Mouse (Mus musculus): ENCODE measurements at regions not wholly inside any gene's neighbourhood (a gene's known extent, or its start where the extent isn't known, plus 50 kb on each side); places are given as distances from the start of the nearest gene placed in this dataset.

DNA sequence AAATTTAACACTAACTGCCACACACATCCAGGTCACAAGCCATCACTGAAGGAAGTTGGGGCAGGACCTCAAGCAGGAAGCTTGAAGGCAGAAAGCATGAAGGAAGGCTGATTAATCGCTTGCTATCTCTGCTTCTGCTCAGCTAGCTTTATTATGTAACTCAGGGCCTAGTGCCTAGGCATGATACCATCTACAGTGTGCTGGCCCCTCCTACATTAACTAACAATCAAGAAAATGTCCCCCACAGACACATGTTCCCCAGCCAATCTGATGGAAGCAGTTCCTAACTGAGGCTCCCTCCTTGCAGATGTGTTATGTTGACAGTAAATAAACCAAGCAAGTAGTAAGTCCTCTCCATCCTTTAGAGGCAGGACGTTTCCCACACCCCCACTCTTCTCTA is 186.6 kb downstream of the Pfkfb3 start:
- Histone ChIP-seq H3K9me3 (ENCODE audit: control insufficient read depth, low read length) (no peaks in the 10 kb centered on the region), H3K27me3 (ENCODE audit: control insufficient read depth, insufficient read depth, low read length) (no peaks in the 10 kb centered on the region), H3K9ac (ENCODE audit: low read length) (no peak overlapping the region), H3K4me1 (replicated peaks; ENCODE audit: control insufficient read depth, insufficient read depth) (no peaks in the 10 kb centered on the region), H3K4me3 (ENCODE audit: low read depth, low read length) (no peak overlapping the region), H3K36me3 (ENCODE audit: control insufficient read depth, insufficient read depth, low read length) (no peaks in the 10 kb centered on the region), H3K4me2 (replicated peaks; ENCODE audit: low read depth) (no peak overlapping the region), H3K27ac (replicated peaks) (no peak overlapping the region)
- DNase-seq (ENCODE audit: low spot score) (no peak), ATAC-seq (ENCODE audit: low FRiP score, low TSS enrichment) (no peak)
- TF ChIP-seq CTCF (IDR thresholded peaks at IDR 0.05; ENCODE audit: low read depth) (no peak), EP300 (optimal IDR thresholded peaks at IDR 0.05) (no peak)
- WGBS, result 64% methylated on average over 2 of the region's 2 CpGs

DNA sequence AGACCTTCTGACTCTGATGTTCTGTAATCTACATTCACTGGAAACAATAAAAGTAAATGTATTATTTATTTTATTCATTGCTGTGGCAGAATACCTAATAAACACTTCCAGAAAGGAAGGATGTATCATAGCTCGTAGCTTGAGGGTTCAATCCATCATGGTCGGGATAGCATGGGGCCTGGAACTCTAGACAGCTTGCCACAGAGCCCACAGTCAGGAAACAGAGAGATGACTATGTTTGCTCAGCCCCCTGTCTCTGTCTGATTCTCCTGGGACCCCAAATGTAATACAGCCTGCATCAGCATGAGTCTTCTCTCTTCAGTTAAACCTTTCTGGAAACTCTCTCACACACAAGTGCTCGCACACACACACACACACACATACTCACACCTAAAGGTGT is 188.1 kb downstream of the Pfkfb3 start:
- H3K9me3 ChIP-seq (ENCODE audit: control insufficient read depth, low read length), result no peaks in the 10 kb centered on the region
- no peak for DNase-seq (ENCODE audit: low spot score)
- H3K4me2 ChIP-seq (replicated peaks; ENCODE audit: low read depth), result no peak overlapping the region
- no peaks in the 10 kb centered on the region for H3K36me3 ChIP-seq (ENCODE audit: control insufficient read depth, insufficient read depth, low read length)
- H3K9ac ChIP-seq (ENCODE audit: low read length), result no peak overlapping the region
- H3K4me1 ChIP-seq (replicated peaks; ENCODE audit: control insufficient read depth, insufficient read depth), result no peaks in the 10 kb centered on the region
- H3K27ac ChIP-seq (replicated peaks), result no peak overlapping the region
- 68% methylated on average over 3 of the region's 3 CpGs for WGBS
- no peak overlapping the region for H3K4me3 ChIP-seq (ENCODE audit: low read depth, low read length)
- no peaks in the 10 kb centered on the region for H3K27me3 ChIP-seq (ENCODE audit: control insufficient read depth, insufficient read depth, low read length)
- TF ChIP-seq CTCF (IDR thresholded peaks at IDR 0.05; ENCODE audit: low read depth), result no peak
- TF ChIP-seq EP300 (optimal IDR thresholded peaks at IDR 0.05), result no peak
- no peak for ATAC-seq (ENCODE audit: low FRiP score, low TSS enrichment)

DNA sequence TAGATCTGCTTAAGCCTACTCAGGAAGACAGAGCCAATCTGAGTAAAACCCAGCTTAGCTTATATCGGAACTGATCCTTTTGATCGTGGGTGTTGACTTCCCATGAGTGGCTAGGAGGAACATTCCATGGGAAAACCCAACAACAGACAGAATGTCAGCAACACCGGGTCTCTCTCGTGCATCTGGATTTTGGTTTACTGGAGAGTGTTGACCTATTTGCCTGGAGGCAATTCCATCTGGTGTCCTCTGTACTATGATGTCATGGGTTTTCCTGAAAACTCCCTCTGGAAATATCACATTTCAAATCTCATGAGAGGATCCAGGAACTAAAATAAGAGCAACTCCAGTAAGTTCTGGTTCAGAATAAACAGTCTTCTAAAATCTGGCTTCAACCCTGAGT is 188.5 kb downstream of the Pfkfb3 start:
- WGBS, result 46% methylated on average over 4 of the region's 4 CpGs
- no peak for ATAC-seq (ENCODE audit: low FRiP score, low TSS enrichment)
- no peak overlapping the region for H3K4me3 ChIP-seq (ENCODE audit: low read depth, low read length)
- H3K27me3 ChIP-seq (ENCODE audit: control insufficient read depth, insufficient read depth, low read length), result no peaks in the 10 kb centered on the region
- no peaks in the 10 kb centered on the region for H3K36me3 ChIP-seq (ENCODE audit: control insufficient read depth, insufficient read depth, low read length)
- TF ChIP-seq EP300 (optimal IDR thresholded peaks at IDR 0.05) (no peak), CTCF (IDR thresholded peaks at IDR 0.05; ENCODE audit: low read depth) (no peak)
- DNase-seq (ENCODE audit: low spot score), result no peak
- H3K4me1 ChIP-seq (replicated peaks; ENCODE audit: control insufficient read depth, insufficient read depth), result no peaks in the 10 kb centered on the region
- H3K9me3 ChIP-seq (ENCODE audit: control insufficient read depth, low read length), result no peaks in the 10 kb centered on the region
- no peak overlapping the region for H3K27ac ChIP-seq (replicated peaks)
- H3K4me2 ChIP-seq (replicated peaks; ENCODE audit: low read depth), result no peak overlapping the region
- H3K9ac ChIP-seq (ENCODE audit: low read length), result no peak overlapping the region

DNA sequence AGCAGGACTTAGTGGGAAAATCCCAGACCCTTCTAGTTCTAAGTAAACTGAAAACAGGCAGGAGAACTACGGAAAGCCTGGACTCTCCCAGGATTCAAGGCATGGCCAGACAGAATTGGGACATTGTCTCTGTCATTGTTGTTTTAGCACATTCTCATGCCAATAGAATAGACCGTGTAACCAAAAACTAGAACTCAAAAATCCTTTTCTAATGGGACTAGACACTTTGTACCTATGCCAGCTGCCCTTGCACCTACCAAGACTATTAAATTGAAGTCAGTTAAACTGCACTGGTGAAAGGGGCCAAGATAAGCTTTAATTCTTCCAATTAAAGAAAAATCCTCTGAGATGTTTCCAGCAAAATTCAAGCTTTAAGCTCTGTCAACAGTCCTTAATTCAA is 189.8 kb downstream of the Pfkfb3 start:
- no peak overlapping the region for H3K4me3 ChIP-seq (ENCODE audit: low read depth, low read length)
- H3K4me1 ChIP-seq (replicated peaks; ENCODE audit: control insufficient read depth, insufficient read depth), result no peaks in the 10 kb centered on the region
- DNase-seq (ENCODE audit: low spot score), result no peak
- no peak overlapping the region for H3K27ac ChIP-seq (replicated peaks)
- no peak overlapping the region for H3K9ac ChIP-seq (ENCODE audit: low read length)
- no peak for ATAC-seq (ENCODE audit: low FRiP score, low TSS enrichment)
- H3K36me3 ChIP-seq (ENCODE audit: control insufficient read depth, insufficient read depth, low read length), result no peaks in the 10 kb centered on the region
- H3K27me3 ChIP-seq (ENCODE audit: control insufficient read depth, insufficient read depth, low read length), result no peaks in the 10 kb centered on the region
- TF ChIP-seq EP300 (optimal IDR thresholded peaks at IDR 0.05) (no peak), CTCF (IDR thresholded peaks at IDR 0.05; ENCODE audit: low read depth) (no peak)
- H3K9me3 ChIP-seq (ENCODE audit: control insufficient read depth, low read length), result no peaks in the 10 kb centered on the region
- 74% methylated on average over 2 of the region's 2 CpGs for WGBS
- H3K4me2 ChIP-seq (replicated peaks; ENCODE audit: low read depth), result no peak overlapping the region

DNA sequence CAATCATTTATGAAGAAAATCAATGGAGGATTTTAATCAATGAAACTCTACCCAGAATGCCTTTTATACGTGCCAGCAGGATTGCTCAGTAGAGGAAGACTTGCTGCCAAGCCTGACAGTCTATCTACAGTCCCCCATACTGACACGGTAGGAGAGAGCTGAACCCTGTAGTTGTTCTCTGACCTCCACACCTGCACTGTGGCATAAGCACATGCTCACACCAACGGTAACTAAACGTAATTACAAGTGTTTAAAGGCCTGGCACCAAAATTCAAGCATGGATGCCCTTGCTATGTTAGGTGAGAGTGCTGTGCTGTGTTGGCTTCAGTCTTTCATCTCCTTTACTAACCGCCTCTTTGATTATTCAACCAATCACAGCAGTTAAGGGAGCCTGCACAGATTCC is 190.8 kb downstream of the Pfkfb3 start:
- Histone ChIP-seq H3K4me2 (replicated peaks; ENCODE audit: low read depth) (no peak overlapping the region), H3K27ac (replicated peaks) (no peak overlapping the region), H3K36me3 (ENCODE audit: control insufficient read depth, insufficient read depth, low read length) (no peaks in the 10 kb centered on the region), H3K27me3 (ENCODE audit: control insufficient read depth, insufficient read depth, low read length) (no peaks in the 10 kb centered on the region), H3K4me1 (replicated peaks; ENCODE audit: control insufficient read depth, insufficient read depth) (no peaks in the 10 kb centered on the region), H3K9me3 (ENCODE audit: control insufficient read depth, low read length) (no peaks in the 10 kb centered on the region), H3K9ac (ENCODE audit: low read length) (no peak overlapping the region), H3K4me3 (ENCODE audit: low read depth, low read length) (no peak overlapping the region)
- TF ChIP-seq CTCF (IDR thresholded peaks at IDR 0.05; ENCODE audit: low read depth) (no peak), EP300 (optimal IDR thresholded peaks at IDR 0.05) (no peak)
- DNase-seq (ENCODE audit: low spot score), result no peak
- WGBS, result 71% methylated on average over 5 of the region's 5 CpGs
- ATAC-seq (ENCODE audit: low FRiP score, low TSS enrichment), result no peak

DNA sequence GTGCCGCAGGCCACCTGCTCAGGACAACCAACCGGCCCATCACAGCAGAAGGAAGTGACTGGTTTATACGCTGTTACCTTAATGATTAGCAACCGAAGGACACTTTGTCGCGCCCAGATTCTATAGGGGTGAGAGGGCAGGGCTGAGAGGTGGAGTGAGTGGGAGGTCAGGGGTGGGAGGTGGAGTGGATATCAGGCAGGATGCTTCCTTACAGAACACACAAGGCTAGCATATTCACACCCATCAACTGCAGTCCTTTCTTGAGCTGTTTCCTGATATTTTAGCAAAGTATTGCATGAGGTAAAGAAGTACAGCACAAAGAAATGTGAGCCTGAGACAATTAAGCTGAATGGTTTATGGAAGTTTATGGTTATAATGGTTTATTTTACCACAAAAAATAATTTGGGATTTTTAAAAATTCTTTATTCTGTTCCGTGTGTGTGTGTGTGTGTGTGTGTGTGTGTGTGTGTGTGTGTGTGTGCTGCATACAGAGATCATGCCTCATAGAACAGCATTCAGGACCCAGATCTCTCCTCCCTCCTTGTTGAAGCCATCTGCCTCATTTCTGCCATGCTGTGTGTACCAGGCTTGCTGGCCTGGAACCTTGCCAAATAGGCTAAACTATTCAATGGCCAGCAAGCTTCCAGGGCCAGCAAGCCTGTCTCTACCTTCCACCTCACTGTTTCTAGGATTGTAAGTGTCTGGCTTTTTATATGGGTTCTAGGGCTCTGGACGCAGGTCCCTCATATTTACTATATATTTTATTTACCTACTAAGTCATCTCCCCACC is 190.5 kb downstream of the Prkcq start:
- no peak for TF ChIP-seq EP300 (optimal IDR thresholded peaks at IDR 0.05)
- no peak for TF ChIP-seq CTCF (IDR thresholded peaks at IDR 0.05; ENCODE audit: low read depth)
- H3K4me1 ChIP-seq (replicated peaks; ENCODE audit: control insufficient read depth, insufficient read depth), result no peaks in the 10 kb centered on the region
- DNase-seq (ENCODE audit: low spot score), result no peak
- H3K27ac ChIP-seq (replicated peaks), result no peak overlapping the region
- 74% methylated on average over 8 of the region's 8 CpGs for WGBS
- H3K9ac ChIP-seq (ENCODE audit: low read length), result no peak overlapping the region
- no peak for ATAC-seq (ENCODE audit: low FRiP score, low TSS enrichment)
- no peak overlapping the region for H3K4me3 ChIP-seq (ENCODE audit: low read depth, low read length)
- H3K4me2 ChIP-seq (replicated peaks; ENCODE audit: low read depth), result no peak overlapping the region
- H3K36me3 ChIP-seq (ENCODE audit: control insufficient read depth, insufficient read depth, low read length), result no peaks in the 10 kb centered on the region
- H3K27me3 ChIP-seq (ENCODE audit: control insufficient read depth, insufficient read depth, low read length), result no peaks in the 10 kb centered on the region
- H3K9me3 ChIP-seq (ENCODE audit: control insufficient read depth, low read length), result no peaks in the 10 kb centered on the region

Data from stomach, postnatal 0 days (tissue).